Mouse (Mus musculus) urinary bladder, postnatal 10 days (tissue): Measurements from ENCODE around the gene Nos1ap.

Source experiments
- DNase-seq: peaks from one replicate; pipeline ENCODE4 v3.0.0; 2022; ENCODE audit warnings: low spot score

Nos1ap gene

DNA sequence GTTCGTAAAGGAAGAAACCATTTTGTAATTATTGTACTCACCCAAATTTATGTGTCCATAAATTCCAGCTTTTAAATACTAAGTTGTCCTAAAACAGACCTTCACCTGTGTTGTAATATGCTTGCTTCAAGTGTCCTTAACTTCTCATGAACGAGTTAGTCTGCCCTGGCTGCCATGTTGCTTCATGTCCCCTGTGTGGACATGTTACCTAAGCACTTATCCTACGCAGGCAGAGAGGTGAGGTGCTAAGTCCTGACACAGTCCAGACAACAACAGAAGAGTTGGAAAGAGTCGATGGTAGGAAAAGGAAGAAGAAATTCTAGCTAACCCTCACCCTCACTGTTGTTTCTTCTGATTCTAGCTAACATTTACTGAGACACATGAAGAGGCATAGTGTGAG lies 43.4 kb downstream of the Nos1ap start:
- no peak for DNase-seq

- no peak for DNase-seq
These were observed 44.4 kb downstream of the Nos1ap start for GRCm38 (mm10) chr1:170545286-170545685.

DNA sequence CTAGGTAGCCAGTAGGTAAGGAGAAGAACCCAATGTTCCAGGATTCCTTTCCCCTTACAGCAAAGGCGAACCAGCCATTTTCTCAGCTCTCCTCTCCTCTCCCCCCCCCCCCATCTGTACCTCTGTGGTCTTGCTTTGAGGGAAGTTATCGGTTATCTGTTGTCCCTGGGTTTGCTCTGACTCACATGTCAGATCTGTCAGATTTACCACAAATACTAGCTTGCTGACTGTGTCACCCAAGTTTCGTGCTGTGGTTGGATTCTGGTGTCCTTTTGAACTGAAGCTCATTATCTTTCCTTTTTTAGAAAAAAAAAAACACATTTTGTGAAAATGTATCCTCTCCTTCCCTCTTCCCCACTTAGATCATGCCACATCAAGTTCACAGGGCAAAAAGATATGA lies 50.2 kb downstream of the Nos1ap start:
- DNase-seq = no peak

DNA sequence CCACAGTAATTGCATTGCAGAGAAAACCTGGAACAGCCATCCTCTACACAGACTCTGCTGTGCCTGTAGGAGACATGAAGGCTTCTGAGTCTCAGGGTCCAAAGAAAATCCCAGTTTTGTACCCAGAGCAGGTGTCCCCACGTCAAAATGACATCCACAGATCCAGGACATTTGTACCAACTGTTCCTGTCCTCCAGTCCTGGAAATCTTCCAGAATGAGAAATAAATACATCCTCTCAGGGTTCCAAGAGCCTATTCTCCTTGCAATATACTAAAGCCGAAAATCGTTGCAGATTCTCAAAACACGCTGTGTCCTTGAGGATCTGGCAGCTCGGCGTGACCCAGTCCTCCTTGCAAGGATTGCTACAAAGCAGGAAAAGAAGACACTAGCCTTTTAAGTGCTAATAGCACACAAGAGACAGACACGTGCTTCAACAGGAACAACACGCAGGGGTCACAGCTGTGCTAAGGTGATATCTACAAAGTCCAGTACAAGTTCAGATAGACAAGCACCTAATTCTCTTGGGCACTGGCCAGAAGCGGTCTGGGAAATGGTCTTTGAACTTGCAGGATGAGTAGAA lies 51.1 kb downstream of the Nos1ap start:
- DNase-seq = no peak

DNA sequence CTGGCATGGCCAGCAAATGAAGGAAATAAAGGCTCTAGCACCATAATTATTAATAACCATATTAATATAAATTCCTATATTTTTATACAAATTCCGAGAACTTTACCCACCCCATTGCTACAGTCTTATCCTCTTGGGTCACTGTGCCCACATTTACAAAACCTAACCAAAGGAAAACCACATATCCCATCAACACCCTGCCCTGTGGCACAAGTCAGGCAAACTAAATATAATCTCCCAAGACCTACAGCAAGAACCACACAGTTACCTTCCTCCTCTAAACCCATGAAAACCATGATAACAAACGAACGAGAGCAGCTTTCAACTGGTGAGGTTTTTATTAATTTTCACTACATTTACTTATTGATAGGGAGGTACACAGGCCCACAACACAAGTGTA lies 53.3 kb downstream of the Nos1ap start:
- no peak for DNase-seq

DNA sequence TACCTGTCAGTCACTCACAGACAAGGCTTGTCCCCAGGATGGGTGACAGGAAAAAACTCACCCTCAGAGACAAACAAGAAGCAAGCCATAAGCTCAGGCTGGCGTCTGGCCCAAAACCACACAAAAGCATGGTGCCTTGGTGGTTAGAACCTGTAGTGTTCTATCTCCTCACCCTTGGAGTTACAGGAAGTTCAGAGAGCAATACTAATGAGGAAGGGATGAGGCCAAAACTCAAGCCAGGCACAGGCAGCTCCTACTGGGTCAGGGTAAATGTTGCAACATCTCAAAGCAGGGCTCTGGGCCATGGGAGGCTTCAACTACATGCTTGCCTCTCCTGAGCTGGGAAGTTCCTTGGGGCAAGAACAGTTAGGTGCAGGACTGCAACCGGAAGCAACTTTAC lies 54.4 kb downstream of the Nos1ap start:
- no peak for DNase-seq

GRCm38 (mm10) chr1:170531286-170531685 lies 58.4 kb downstream of the Nos1ap start:
- DNase-seq = no peak

GRCm38 (mm10) chr1:170530456-170530855 lies 59.2 kb downstream of the Nos1ap start:
- no peak for DNase-seq

GRCm38 (mm10) chr1:170522891-170523290 lies 66.8 kb downstream of the Nos1ap start:
- DNase-seq = no peak

DNA sequence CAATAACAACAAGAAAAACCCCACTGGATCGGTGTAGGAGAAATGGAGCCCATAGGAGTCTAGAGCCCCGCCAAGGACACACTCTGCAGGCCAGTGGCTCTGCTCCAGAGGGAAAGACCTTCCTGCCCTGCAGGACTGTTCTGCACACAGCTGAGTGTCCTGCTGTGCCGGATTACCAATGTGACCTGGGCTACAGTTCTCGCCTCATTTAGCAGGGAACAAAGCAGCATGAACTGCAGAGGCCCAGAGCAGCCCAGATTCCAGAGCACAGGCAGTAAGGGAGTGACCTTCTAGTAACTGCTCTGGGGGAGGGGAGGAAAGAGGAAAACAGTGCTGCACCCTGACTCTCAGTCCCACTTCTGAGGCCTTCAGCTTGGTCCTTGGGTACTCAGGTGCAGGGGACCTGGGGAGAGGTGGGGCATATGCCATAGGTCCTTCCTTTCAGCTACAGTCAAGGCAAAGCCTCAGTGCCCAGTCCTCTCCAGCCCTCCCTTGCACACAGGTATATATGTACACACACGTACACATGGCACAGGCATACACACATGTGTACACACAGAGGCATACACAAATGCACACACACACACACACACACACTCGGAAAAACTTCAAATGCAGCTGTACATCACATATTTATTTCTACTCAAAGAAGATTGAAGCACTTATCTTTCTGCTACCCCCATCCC lies 68.0 kb downstream of the Nos1ap start:
- DNase-seq = no peak

- DNase-seq = no peak
These were observed 69.5 kb downstream of the Nos1ap start for GRCm38 (mm10) chr1:170520206-170520605.

DNA sequence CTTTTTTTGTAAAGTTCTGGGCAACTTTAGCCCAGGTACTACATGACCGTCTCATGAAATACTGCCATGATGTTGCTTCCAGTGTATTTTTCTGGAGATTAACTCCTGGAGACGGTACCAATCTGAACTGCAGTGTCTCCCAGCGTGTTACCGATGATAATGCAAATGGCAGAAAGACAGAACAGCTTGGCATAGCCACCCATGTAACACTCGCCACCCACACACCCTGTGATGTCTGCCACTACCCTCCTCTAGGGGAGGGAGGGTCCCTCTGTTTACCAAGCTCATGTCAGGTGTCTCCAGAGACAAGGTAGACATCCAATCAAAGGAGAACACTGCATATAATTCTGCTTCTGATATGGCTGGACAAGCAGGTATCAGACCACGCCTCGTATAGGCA lies 70.0 kb downstream of the Nos1ap start:
- DNase-seq = no peak

- no peak for DNase-seq
These were observed 73.5 kb downstream of the Nos1ap start for GRCm38 (mm10) chr1:170516182-170516581.

DNA sequence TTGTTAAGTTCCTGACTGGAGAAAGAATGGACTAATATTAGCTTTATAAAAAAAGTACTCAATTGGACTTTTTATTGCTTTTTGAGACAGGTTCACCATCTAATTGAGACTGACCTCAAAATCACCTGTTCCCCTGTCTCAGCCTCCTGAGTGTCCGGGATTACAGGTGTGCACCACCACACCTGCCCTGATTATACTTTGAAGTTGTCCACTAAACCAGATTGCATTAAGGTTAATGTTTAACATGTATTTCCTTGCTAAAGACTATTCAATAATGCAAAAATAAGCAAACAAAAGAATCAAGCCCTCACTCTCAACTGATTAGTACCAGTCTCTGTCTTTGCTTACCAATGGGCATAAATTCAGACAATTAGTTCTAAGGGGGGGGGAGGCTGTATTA lies 74.2 kb downstream of the Nos1ap start:
- no peak for DNase-seq

DNA sequence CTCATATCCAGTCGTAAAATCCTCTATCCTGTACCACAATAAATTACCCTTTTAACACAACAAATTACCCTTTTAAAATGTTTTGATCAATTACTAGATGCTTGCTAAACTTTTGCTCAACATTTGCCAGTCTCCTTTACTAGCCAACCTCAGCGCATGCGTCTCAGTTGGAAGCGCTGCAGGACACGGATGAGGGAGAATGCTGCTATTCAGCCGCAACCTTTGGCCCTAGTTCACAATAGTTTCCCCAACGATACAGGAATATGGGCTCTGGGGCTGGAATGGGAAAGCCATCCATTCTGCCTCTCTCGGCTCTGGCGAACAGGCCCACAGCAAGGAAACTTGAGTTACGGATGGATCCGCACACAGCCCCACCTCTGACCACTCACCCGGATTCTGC lies 75.4 kb downstream of the Nos1ap start:
- no peak for DNase-seq

DNA sequence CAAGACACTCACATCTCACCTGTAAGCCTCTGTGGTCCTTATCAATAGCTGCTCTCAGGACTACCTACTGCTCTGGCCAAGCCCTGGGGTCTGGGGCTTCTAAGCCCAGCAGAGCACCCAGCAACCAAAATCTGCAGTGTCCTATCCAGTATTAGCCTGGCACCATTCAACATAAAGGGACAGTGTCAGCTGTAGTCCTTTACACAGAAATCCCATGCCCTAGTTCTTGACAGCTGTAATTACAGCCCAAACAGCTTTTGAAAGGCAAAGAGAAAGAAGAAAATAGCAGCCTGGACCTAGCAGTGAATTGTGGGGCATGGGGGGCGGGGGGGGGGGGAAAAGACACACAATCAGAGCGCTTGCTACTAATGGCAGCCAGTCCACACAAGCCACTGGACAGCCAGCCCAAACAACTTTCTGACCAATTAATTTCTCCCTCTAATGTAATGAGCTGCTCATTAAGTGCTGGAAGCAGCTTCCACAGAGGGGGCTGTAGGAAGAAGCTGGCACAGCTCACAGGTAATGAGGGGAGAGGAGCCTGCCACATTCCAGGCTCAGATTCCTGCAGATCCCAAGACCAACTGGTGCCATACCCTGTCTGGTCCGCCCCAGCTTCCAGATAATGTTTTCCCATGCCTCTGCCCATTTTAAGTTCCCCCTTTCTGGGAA lies 77.1 kb downstream of the Nos1ap start:
- DNase-seq = no peak

DNA sequence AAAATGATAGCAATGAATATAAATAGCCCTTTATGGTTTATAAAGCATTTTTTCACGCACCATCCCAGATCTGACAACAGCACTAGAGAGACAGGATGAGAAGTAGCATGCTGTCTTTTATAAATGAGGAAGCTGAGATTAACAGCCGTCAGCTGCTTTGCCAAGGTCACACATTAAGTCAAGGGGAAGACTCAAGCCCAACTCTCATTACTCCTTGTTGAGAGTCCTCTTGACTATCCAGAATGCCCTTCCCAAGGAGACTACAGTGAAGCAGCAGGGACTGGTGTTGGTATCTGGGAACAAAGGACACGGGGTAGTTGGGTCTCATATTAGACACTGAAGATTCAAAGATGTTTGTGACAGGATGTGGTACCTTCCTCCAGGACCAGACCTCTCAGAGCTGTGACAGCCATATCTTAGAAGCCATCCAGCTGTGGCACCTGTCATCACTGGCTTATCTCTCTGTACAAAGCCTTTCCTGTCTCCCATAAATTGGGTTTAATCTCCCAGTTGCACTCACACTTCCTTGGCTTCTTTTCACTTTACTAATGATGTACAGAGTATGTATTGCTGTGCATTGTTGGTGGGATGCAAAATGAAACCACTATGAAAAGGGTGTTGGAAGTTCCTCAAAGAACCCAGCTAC lies 78.9 kb downstream of the Nos1ap start:
- DNase-seq = no peak

GRCm38 (mm10) chr1:170506309-170506708 lies 83.4 kb downstream of the Nos1ap start:
- DNase-seq = no peak

GRCm38 (mm10) chr1:170505107-170505506 lies 84.6 kb downstream of the Nos1ap start:
- no peak for DNase-seq

DNA sequence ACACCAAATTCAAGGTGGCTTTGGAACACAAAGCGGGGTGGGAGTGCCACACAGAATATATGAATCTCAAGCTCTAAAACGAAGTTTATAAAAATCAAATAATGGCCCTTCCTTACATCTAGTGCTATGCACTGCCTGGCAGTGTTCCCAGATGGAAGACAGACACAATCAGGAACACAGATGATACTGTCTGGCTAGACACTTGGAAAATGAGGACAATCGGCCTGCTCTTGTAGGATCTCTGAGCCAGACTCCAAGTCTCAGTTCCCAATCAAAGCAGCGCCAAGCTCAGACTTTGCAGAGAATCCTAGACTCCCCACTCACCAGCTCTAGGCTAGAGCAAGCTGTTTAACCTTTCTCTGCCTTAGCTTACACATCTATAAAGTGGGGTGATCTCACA lies 85.3 kb downstream of the Nos1ap start:
- DNase-seq = no peak

- no peak for DNase-seq
These were observed 86.4 kb downstream of the Nos1ap start for GRCm38 (mm10) chr1:170503277-170503739.

GRCm38 (mm10) chr1:170502491-170503276 lies 87.0 kb downstream of the Nos1ap start:
- DNase-seq = no peak
